Mouse (Mus musculus) adrenal gland (tissue): ENCODE data around the gene Arhgap27.
"Not testable (repeated sequence)": the region's sequence is repeated elsewhere in the genome, so short reads cannot be mapped to it uniquely, and the experiment has no call there.

ENCODE experiments used
- intact Hi-C: fragments of 180-260 bp; cut with DNase I; formaldehyde crosslinking; loops from one replicate; pipeline ENCODE4 v1.15.1; 2025

Gene Arhgap27

DNA sequence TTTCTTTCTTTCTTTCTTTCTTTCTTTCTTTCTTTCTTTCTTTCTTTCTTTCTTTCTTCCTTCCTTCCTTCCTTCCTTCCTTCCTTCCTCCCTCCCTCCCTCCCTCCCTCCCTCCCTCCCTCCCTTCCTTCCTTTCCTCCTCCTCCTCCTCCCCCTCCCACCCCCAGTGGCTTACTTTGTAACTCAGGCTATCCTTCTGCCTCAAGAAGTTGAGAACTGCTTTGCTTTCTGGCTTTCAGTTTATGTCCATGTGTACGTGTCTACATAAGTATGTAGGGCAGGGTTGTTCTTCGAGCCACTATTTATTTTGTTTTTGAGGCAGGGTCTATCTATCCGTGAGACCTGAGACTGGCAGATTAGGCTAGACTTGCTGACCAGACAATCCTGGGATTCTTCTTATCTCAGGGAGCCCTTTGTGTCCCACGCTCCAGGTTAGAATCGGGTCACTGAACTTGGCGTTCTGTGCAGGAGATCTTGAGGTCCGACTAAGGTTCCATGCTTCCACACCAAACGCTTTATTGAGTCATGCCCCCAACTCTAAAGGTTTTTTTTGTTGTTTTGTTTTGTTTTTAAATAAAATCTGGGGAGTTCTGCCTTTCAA, 50.7 kb downstream of the Arhgap27 start:
- intact Hi-C loops, result no loop called here

DNA sequence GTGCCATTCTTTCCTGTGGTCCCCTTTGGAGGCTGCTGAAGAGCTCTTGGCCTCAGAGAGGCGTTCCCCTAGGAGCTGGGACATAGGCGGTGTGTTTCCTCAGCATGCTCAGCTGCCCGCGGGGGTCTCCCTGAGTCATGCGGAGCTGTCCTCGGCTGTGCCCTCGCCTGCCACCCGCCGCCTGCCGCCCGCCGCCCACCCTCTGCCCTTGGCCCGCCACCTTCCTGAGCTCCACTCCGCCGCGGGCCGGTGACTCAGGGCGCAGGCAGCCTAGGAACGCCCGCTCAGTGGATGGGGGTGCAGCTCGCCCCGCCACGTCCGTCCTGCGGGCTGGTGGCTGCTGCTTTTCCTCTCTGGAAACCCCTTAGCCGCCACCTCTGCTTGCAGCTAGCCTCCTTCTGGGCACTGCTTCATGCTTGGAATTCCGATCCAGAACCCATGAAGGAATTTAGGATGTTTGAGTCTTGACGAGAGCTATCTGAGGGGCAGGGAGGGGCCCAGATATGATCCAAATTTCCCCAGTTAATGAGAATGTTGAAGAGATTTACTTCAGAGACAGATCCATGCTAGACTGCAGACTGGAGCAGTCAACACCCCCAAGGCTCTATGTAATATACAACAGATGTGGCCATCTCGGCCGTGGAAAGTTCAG, 51.4 kb downstream of the Arhgap27 start:
- intact Hi-C loops, result no loop called here

DNA sequence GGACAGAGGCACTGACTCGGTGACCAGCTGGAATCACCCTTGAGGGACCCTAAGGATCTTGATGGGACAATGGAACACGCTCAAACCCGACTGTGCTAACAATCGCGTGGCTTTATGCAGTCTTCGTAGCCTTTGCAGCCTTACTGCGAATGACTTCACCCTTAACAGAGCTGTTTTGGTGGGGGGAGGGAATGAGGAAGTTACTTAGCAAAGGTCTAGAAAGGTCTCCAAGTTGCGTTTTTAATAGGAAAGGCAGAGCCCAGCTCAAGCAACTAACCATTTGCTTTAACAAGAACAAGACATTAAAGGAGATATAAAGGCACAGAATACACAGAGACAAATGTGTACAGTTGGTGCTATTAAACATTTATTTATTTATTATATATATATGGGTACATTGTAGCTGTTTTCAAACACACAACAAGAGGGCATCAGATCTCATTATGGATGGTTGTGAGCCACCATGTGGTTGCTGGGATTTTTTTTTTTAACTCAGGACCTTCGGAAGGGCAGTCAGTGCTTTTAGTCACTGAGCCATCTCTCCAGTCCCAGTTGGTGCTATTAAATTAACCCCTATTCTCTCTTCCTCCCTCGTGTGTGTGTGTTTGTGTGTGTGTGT, 53.4 kb downstream of the Arhgap27 start:
- intact Hi-C loops, result no loop called here

DNA sequence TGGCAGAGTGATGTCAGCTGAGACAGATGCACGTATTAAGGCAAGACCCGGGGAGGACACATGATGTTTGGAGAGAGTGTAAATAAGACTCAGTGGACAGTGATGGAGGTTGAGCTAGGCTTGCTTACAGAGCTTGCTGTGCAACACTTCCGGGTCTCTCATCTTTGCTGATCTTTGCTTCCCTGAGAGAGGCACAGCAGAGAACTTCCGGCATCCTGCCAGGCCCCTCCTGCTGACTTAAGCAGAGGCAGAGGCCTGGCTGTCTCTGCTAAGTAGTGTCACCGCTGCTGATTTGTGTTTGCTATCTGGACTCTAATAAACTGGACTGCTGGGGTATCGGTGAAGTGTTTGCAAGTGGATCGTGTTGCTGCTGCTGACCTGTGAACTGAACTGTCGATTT, 55.6 kb downstream of the Arhgap27 start:
- intact Hi-C loops, result no loop called here

DNA sequence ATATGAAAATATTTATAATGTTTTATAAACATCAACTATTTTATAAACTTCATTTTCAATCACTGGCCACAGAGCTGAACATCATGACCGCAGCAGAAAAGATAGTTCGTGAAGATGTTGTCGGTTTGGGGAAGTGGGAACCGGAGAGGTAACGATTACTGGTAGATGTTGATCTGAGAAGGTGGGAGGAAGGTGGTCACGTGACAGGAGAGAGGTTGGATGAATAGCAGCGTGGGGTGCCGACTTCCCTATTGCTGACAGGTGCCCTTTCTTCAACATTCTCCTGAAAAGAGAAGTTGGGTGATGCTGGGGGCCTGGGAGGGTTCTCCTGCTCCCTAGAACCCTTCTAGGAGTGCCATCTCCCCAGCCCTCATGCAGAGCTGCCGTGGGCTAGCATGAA, 59.0 kb downstream of the Arhgap27 start:
- intact Hi-C loops, result no loop called here

DNA sequence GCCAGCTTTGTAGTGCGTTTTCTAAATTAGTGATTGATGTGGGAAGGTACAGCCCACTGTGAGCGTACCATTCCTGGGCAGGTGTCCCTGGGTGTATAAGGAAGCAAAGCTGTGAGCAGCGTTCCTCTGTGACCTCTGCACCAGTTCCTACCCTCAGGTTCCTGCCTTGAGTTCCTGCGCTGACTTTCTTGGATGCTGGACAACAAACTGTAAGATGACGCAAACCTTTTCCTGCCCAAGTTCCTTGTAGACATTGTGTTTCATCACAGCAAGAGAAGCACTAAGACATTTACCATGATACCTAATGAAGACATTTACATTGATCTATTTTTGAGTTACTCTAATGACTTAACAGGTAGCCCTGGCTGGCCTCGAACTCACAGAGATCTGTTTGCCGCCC, 68.7 kb downstream of the Arhgap27 start:
- intact Hi-C loops, result no loop called here

DNA sequence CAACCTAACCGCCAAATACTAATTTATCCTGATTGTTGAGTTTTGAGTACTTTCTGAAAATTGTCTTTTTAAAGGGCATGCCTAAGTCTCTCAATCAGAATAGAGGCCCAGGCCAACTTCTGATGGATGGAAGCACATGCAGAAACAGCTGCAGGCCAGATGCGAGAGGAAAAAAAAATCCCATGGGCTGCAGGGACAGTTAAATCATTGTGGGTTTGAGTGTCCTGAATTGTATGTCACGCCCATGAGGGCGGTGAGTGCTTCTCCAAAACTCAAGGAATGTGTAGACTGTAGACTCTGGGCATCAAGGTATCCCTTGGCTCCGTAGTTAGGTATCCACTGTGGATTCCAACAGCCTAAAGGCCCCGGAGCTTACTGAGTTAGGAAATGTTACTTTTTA, 69.4 kb downstream of the Arhgap27 start:
- intact Hi-C loops, result no loop called here

DNA sequence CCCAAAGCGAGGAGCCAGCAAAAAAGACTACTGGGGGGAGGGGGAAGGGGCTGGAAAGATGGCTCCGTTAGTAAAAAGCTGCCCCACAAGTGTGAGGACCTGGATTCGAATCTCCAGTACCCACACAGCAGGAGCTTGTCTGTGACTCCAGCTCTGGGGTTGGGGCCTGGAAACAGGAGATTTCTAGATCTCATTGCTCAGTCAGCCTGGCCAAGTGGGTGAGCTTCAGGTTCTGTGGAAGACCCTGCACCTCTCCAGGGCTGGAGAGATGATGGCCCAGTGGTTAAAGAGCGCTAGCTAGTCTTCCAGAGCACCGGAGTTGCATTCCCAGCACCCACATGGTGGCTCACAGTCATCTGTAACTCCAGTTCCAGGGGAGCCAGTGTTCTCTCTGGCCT, 70.6 kb downstream of the Arhgap27 start:
- intact Hi-C loops, result no loop called here

DNA sequence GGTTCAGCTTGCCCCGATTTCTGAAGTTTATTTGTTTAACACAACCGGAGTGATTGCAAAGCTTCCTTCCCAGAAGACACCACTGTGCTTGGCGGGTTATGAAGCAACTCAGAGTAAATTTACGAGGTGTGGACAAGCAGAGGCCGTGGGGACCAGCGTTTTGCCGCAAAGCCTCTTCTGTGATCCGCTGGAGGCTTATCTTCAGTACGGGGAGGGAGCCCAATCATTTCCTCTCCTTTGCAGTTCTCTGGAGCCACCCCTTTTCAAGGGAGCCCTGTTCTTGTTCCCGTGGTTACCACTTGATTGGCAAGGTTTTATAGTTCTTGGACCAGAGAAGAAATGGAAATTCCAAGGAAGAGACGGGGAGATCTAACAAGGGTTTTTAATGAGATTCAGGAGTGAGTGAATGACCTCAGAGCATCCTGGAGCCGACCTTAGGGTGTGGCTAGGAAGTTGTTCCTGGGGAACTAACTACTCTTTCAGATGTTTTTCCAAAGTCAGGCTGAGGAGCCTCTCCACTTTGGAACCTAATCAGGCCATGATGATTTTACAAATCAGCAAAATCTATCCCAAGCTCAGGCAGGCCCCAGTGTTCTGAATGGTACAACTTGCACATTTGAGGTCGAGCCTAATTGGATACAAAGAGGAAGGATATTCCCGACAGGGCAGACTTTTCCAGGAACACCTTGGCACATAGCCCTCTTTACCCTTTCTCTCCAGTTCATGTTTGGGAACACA, 71.2 kb downstream of the Arhgap27 start:
- intact Hi-C loops, result no loop called here

DNA sequence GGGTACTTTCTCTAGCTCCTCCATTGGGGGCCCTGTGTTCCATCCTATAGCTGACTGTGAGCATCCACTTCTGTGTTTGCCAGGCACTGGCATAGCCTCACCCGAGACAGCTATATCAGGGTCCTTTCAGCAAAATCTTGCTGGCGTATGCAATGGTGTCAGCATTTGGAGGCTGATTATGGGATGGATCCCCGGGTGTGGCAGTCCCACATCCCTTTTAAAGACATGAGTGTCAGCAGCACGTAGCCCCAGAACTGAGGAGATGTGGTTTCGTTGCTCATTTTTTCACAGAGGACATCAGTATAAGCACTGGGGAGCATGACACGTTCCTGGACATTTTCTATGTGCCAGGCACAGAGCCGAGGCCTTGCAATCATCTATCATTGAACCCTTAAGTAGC, 72.7 kb downstream of the Arhgap27 start:
- intact Hi-C loops, result not testable (repeated sequence)

DNA sequence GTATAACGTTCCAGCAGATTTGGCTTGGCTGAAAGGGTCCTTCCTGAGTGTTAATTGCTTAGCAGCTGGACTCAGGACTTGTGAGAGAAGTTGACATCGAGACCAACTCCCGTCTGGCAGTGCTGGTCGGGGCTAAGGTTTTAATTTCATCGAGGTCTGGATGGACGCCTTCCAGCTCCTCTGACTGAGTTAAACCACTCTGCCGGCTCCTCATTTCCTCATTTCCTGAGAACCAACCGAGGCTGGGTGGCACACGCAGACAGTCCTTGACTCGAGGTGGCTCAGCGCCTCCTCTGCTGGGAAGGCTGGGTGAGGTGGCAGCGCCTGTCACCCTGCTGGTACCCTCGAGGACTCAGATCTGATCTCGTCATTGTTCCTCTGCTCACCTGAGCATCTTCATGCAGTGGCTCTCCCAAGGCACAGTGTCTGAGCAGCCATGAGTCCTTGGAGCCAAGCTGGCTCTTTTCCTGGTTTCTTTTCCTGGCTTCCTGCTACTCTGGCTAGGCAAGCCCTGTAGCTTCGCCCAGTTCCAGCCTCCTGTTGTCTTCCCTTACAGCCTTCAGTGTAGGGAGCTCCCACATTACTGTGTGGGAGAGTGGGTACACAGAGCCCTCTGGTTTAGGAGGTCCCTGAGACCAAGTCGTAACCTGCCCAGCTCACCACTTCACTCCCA, 75.1 kb downstream of the Arhgap27 start:
- intact Hi-C loops, result no loop called here

DNA sequence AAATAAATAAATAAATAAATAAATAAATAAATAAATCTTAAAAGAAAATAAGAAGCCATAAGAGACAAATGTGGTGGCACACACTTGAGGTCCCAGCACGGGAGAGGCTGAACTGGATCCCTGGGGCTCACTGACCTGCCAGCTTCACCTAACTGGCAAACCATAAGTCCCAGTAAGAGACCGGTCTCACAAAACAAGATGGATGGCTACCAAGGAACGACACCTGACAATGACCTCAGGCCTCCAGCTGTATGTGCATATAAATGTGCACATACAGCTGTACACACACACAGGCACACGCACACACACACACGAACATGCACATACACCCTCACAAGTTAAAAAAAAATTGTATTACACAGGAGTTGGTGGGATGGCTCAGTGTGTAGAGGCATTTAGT, 76.6 kb downstream of the Arhgap27 start:
- intact Hi-C loops, result no loop called here

DNA sequence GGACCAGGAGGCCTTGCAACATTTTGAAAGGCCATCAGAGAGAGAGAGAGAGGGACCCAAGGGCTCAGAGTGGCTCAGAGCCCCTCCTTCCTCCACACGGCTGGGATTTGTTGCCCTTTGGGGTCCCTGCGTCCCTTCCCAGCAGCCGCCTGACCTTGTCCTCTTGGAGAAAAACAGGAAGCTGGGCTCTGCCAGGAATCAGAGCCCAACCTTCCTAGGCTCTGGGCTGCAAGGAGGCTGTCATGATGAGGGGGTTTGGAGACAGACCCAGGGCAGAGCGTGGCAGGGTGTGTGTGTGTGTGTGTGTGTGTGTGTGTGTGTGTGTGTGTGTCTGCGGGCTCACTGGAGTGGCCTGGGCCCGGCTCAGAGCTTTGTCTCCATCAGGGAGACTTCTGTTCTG, 77.5 kb downstream of the Arhgap27 start:
- intact Hi-C loops, result no loop called here

DNA sequence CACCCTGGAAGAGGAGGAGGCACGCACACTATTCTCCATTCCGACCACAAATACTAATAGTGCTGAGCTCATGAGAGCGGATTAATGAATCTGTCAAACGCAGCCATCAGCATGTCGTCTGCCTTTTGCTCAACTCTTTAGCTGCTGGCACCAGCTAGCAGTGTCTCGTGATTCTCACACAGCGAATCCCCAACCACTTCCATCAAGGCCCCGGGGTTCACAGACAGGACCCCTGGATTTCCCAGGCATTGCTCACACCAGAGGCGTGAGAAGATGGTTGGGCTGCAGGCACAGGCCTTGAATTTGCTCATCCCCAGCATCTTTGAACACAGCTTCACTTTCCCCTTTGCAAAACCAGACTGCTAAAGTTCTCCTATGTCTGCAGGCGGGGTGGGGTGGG, 78.2 kb downstream of the Arhgap27 start:
- intact Hi-C loops, result no loop called here

DNA sequence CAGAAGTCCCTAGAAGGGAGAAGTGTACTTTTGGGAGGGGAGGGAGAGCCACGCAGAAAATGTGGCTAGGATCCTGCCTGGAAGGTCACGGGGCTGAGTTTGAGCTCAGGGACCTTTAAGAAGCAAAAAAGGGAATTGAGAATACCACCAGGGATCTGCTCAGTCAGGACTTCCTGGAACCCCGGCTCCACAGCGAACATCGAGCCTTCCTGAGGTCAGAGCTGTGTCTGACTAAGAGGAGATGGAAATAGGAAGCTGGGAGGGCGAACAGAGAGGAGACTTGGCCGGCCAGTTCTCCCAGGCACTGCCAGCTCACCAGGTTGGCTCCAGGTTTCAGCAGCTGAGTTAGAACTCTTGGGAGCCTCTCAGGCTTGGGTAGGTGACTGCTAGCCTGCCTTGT, 81.7 kb downstream of the Arhgap27 start:
- intact Hi-C loops, result loop anchor here (5.0 kb wide), 1 partner anchor 36 kb away; no protein-coding TSS in a partner anchor
